Mouse (Mus musculus): Measurements from ENCODE around the gene Rexo4. TPM values are rescaled to one million over a fixed set of nuclear protein-coding genes. Genes with fewer than 3 reads are reported as not detected.

Rexo4 gene
- polyA plus RNA-seq, 1 experiment from 2014 or later = 39.5 TPM

DNA sequence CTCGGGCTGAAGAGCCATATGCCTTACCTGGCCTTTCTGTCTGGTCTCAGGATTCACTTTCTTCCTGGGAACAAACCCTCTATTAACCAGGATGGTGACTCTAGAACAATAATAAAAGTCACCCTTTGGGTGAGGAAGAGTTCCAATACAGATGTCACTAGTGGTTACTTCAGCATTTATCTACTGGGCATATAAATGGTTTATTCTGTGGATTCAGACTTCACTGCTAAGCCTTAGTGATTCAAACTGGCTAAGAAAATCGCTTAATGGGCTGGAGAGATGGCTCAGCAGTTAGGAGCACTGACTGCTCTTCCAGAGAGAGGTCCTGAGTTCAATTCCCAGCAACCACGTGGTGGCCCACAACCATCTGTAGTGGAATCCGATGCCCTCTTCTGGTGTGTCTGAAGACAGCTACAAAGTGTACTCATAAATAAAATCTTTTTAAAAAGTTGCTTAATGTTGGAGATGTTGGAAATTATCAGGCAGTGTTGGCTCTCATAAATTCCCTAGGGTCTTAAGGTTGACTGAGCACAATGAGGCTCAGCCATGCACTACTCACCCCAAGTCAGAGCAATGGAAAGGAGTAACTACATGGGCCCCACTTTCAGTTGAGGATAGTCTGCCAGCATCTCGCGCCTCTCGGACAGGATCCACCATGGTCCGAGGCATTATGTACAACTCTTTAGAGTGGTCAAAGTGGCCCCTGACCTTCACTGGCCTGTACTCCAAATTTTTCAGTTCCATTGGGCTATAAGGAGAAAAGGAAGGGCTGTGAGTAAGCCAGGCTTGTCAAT lies 49.8 kb downstream of the Rexo4 start:
- H3K27me3 ChIP-seq (replicated peaks; ENCODE audit: control insufficient read depth, insufficient read depth, low read length) = no peaks in the 10 kb centered on the region
- 59% methylated on average over 8 of the region's 8 CpGs for WGBS
- H3K4me3 ChIP-seq (replicated peaks; ENCODE audit: low read length) = no peak overlapping the region
- H3K4me1 ChIP-seq (replicated peaks; ENCODE audit: control insufficient read depth, insufficient read depth, low read length) = peaks cover 45% of the 10 kb centered on the region
- H3K4me2 ChIP-seq (ENCODE audit: low read length) = no peak overlapping the region
- H3K9me3 ChIP-seq (ENCODE audit: control insufficient read depth, low read length) = no peaks in the 10 kb centered on the region
- no peak overlapping the region for H3K27ac ChIP-seq (ENCODE audit: low read length)
- no peak for ATAC-seq
- peaks cover 36% of the 10 kb centered on the region for H3K36me3 ChIP-seq (ENCODE audit: control insufficient read depth, insufficient read depth)
- H3K9ac ChIP-seq (replicated peaks; ENCODE audit: low read depth, low read length) = no peak overlapping the region

- Histone ChIP-seq H3K4me2 (ENCODE audit: low read length) (no peak overlapping the region), H3K4me3 (replicated peaks; ENCODE audit: low read length) (no peak overlapping the region), H3K36me3 (ENCODE audit: control insufficient read depth, insufficient read depth) (peaks cover 29% of the 10 kb centered on the region), H3K9me3 (ENCODE audit: control insufficient read depth, low read length) (no peaks in the 10 kb centered on the region), H3K4me1 (replicated peaks; ENCODE audit: control insufficient read depth, insufficient read depth, low read length) (peaks cover 52% of the 10 kb centered on the region), H3K9ac (replicated peaks; ENCODE audit: low read depth, low read length) (no peak overlapping the region), H3K27ac (ENCODE audit: low read length) (no peak overlapping the region), H3K27me3 (replicated peaks; ENCODE audit: control insufficient read depth, insufficient read depth, low read length) (no peaks in the 10 kb centered on the region)
- no peak for ATAC-seq
- WGBS = 85% methylated on average over 17 of the region's 17 CpGs
Observed at GRCm38 (mm10) chr2:26913416-26914147, 50.6 kb downstream of the Rexo4 start.

GRCm38 (mm10) chr2:26912253-26912770 lies 51.9 kb downstream of the Rexo4 start:
- Histone ChIP-seq H3K4me3 (replicated peaks; ENCODE audit: low read length) (peak overlapping the region; percentile 84), H3K9me3 (ENCODE audit: control insufficient read depth, low read length) (no peaks in the 10 kb centered on the region), H3K4me1 (replicated peaks; ENCODE audit: control insufficient read depth, insufficient read depth, low read length) (peaks cover 48% of the 10 kb centered on the region), H3K36me3 (ENCODE audit: control insufficient read depth, insufficient read depth) (peaks cover 35% of the 10 kb centered on the region), H3K9ac (replicated peaks; ENCODE audit: low read depth, low read length) (peak overlapping the region; percentile 84), H3K27me3 (replicated peaks; ENCODE audit: control insufficient read depth, insufficient read depth, low read length) (no peaks in the 10 kb centered on the region), H3K27ac (ENCODE audit: low read length) (no peak overlapping the region), H3K4me2 (ENCODE audit: low read length) (peak overlapping the region; percentile 98)
- 65% methylated on average over 5 of the region's 5 CpGs for WGBS
- no peak for ATAC-seq

GRCm38 (mm10) chr2:26910994-26911765 lies 53.0 kb downstream of the Rexo4 start:
- Histone ChIP-seq H3K4me1 (replicated peaks; ENCODE audit: control insufficient read depth, insufficient read depth, low read length) (peaks cover 40% of the 10 kb centered on the region), H3K9me3 (ENCODE audit: control insufficient read depth, low read length) (no peaks in the 10 kb centered on the region), H3K4me3 (replicated peaks; ENCODE audit: low read length) (peak overlapping the region; percentile 84), H3K9ac (replicated peaks; ENCODE audit: low read depth, low read length) (peak overlapping the region; percentile 84), H3K4me2 (ENCODE audit: low read length) (peak overlapping the region; percentile 98), H3K27ac (ENCODE audit: low read length) (peak overlapping the region; percentile 86), H3K27me3 (replicated peaks; ENCODE audit: control insufficient read depth, insufficient read depth, low read length) (no peaks in the 10 kb centered on the region), H3K36me3 (ENCODE audit: control insufficient read depth, insufficient read depth) (peaks cover 42% of the 10 kb centered on the region)
- WGBS = under 1% methylated on average over 37 of the region's 37 CpGs
- ATAC-seq = peak; percentile 54

- H3K27me3 ChIP-seq (replicated peaks; ENCODE audit: control insufficient read depth, insufficient read depth, low read length) = no peaks in the 10 kb centered on the region
- peak within 1 kb of the TSS; percentile 94 for H3K9ac ChIP-seq (replicated peaks; ENCODE audit: low read depth, low read length)
- peak within 1 kb of the TSS; percentile 88 for H3K27ac ChIP-seq (ENCODE audit: low read length)
- no peaks in the 10 kb centered on the region for H3K9me3 ChIP-seq (ENCODE audit: control insufficient read depth, low read length)
- peaks cover 45% of the 10 kb centered on the region for H3K36me3 ChIP-seq (ENCODE audit: control insufficient read depth, insufficient read depth)
- peak; percentile 90 for ATAC-seq
- H3K4me1 ChIP-seq (replicated peaks; ENCODE audit: control insufficient read depth, insufficient read depth, low read length) = peaks cover 34% of the 10 kb centered on the region
- H3K4me3 ChIP-seq (replicated peaks; ENCODE audit: low read length) = peak within 1 kb of the TSS; percentile 84
- WGBS = under 1% methylated on average over 74 of the region's 74 CpGs
- peak within 1 kb of the TSS; percentile 98 for H3K4me2 ChIP-seq (ENCODE audit: low read length)
Observed at GRCm38 (mm10) chr2:26910124-26910993, 53.8 kb downstream of the Rexo4 start, which contains the start of the genes Med22 and Rpl7a. Med22 (minus strand) TSS chr2:26910677. Rpl7a (plus strand) TSS chr2:26910764.

- no peaks in the 10 kb centered on the region for H3K27me3 ChIP-seq (replicated peaks; ENCODE audit: control insufficient read depth, insufficient read depth, low read length)
- H3K4me3 ChIP-seq (replicated peaks; ENCODE audit: low read length) = peak overlapping the region; percentile 84
- H3K4me1 ChIP-seq (replicated peaks; ENCODE audit: control insufficient read depth, insufficient read depth, low read length) = peaks cover 30% of the 10 kb centered on the region
- H3K4me2 ChIP-seq (ENCODE audit: low read length) = peak overlapping the region; percentile 71
- no peak for ATAC-seq
- H3K27ac ChIP-seq (ENCODE audit: low read length) = 0 out of 2 replicates have a peak overlapping the region, but pooled peaks have one; percentile 88
- H3K9ac ChIP-seq (replicated peaks; ENCODE audit: low read depth, low read length) = peak overlapping the region; percentile 94
- no peaks in the 10 kb centered on the region for H3K9me3 ChIP-seq (ENCODE audit: control insufficient read depth, low read length)
- peaks cover 42% of the 10 kb centered on the region for H3K36me3 ChIP-seq (ENCODE audit: control insufficient read depth, insufficient read depth)
Observed at GRCm38 (mm10) chr2:26909387-26909784, 54.8 kb downstream of the Rexo4 start.

GRCm38 (mm10) chr2:26908710-26909386 lies 55.3 kb downstream of the Rexo4 start:
- Histone ChIP-seq H3K27me3 (replicated peaks; ENCODE audit: control insufficient read depth, insufficient read depth, low read length) (no peaks in the 10 kb centered on the region), H3K27ac (ENCODE audit: low read length) (no peak overlapping the region), H3K9me3 (ENCODE audit: control insufficient read depth, low read length) (no peaks in the 10 kb centered on the region), H3K9ac (replicated peaks; ENCODE audit: low read depth, low read length) (peak overlapping the region; percentile 17), H3K4me1 (replicated peaks; ENCODE audit: control insufficient read depth, insufficient read depth, low read length) (peaks cover 31% of the 10 kb centered on the region), H3K36me3 (ENCODE audit: control insufficient read depth, insufficient read depth) (peaks cover 38% of the 10 kb centered on the region), H3K4me3 (replicated peaks; ENCODE audit: low read length) (peak overlapping the region; percentile 84), H3K4me2 (ENCODE audit: low read length) (peak overlapping the region; percentile 71)
- ATAC-seq = no peak
- WGBS = 90% methylated on average over 18 of the region's 18 CpGs

DNA sequence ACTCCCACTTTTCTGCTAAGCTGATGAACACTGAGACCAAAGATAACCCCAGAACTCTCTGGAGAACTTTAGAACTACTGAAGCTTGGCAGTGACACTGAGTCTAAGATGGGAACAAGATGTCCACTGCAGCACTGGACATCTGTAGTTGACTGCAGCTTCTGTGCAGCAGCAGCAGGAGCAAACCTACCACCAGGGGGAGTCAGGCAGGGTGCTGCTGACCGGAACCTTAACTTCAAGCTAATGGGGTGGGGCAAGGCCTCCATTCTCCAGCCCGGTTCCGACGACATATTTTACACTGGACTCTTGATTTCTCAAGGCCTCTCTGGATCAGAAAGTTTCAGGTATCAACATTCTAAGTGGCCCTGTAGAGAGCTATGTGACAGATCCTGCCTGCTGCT lies 57.1 kb downstream of the Rexo4 start:
- 51% methylated on average over 4 of the region's 4 CpGs for WGBS
- Histone ChIP-seq H3K36me3 (ENCODE audit: control insufficient read depth, insufficient read depth) (peaks cover 20% of the 10 kb centered on the region), H3K27me3 (replicated peaks; ENCODE audit: control insufficient read depth, insufficient read depth, low read length) (no peaks in the 10 kb centered on the region), H3K4me3 (replicated peaks; ENCODE audit: low read length) (no peak overlapping the region), H3K4me2 (ENCODE audit: low read length) (no peak overlapping the region), H3K9ac (replicated peaks; ENCODE audit: low read depth, low read length) (no peak overlapping the region), H3K27ac (ENCODE audit: low read length) (no peak overlapping the region), H3K4me1 (replicated peaks; ENCODE audit: control insufficient read depth, insufficient read depth, low read length) (peaks cover 34% of the 10 kb centered on the region), H3K9me3 (ENCODE audit: control insufficient read depth, low read length) (no peaks in the 10 kb centered on the region)
- ATAC-seq = no peak
